Mouse (Mus musculus) left cerebral cortex, adult 18-20 months (tissue): ENCODE data around the gene Nat10. TPM values are rescaled to one million over a fixed set of nuclear protein-coding genes. Genes with fewer than 3 reads are reported as not detected.

Source experiments
- DNase-seq, 2 experiments: peaks; one replicate each; pipeline ENCODE4 v3.0.0; 2021 to 2022; ENCODE audit warnings: low spot score in 2 of 2, mixed read lengths in 1 of 2
- total RNA-seq, 2 experiments: library from RNA; stranded (reverse); gene quantifications; 2 replicates each; pipeline ENCODE4 v1.2.3; 2021

The Nat10 gene
- total RNA-seq, 2 experiments from 2014 or later: 30.6 to 33.2 TPM

DNA sequence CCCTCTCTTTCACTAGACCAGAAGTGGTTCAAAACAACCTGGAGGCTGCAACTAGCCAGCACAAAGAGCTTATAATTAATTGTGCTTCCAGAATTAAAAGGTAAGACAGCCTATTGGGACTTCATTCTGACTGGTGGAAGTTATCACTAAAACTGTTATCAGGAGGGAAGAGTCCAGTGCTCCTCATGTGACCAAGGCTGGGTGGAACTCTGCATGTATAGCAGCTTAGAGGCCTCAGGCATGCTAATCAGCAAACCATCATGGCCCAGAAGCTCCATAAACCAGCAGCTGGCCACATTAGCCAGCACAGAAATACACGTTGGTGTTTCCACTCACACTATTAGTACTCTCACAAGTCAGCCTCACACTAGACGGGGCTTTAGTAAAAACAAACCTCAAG, 14.3 kb downstream of the Nat10 start:
- DNase-seq: no peak

DNA sequence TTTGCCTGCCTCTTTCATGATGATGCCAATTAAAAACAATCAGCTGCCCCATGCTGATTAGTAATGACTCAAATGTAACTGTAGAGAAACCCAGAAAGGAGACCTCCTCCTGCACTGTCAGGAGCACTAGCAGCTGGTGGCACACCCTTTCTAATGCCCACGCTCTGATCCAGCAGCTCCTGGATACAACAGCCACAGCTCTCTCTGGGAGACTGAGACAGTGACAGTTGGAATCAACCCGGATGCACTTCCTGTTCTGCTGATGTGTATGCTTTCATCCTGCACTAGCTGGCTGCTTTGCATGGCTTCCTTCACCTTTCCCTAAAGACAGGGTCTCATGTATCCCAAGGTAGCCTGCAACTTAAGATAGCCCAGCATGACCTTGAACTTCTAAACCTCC, 15.0 kb downstream of the Nat10 start:
- no peak for DNase-seq

DNA sequence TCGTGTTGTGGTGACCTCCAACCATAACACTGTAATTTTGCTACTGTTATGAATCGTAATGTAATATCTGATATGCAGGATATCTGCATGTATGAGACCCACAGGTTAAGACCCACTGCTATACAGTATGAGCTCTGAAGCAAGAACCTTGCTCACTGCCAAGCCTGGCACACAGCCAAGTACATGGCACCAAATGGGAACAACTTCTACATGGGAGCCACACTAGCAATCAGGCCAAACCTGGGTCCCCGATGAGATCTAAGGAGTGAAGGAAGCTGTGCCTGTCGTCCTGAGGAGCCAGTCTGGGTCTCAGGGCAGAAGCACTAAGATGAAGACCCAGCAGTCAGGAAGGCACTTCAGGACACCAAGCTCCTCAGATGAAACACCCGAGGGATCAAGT, 15.6 kb downstream of the Nat10 start:
- no peak for DNase-seq

DNA sequence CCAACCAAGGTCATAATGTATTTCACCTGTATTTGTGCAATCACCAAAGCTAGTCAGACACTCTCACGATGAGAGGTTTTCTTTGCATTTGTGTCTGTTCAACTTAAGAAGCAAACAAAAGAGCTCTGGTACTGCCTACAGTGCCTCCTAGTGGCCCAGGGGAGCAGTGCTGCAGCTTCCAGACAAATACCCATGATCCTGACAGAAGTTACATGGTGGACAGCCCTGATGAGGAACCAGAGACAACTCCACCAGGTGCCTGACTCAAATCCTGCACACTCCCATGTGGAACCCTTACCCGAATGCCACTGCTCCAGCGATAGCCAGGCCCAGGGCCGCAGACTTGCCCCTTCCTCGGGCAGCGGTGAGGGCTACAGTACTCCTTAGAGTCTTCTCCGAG, 17.1 kb downstream of the Nat10 start:
- peak; percentile 61 to 66 for DNase-seq

DNA sequence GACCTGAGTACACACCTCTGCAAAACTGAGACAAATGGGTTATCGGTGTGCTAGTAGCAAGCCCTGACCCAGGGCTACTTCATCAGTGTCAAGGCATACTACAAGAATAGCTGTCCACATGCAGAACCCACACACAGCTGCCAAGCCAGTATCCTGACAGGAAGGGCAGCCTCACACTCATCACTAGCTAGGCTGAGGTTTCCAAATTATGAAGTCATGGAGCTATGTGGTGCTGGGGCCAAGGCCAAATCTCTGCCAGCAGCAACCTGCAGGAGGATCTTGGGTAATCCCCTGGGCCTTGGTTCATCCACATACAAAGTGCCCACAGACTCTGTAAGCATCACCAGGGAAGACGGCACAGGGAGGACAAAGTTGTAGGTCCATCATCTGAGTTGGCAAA, 17.5 kb downstream of the Nat10 start:
- DNase-seq: no peak

DNA sequence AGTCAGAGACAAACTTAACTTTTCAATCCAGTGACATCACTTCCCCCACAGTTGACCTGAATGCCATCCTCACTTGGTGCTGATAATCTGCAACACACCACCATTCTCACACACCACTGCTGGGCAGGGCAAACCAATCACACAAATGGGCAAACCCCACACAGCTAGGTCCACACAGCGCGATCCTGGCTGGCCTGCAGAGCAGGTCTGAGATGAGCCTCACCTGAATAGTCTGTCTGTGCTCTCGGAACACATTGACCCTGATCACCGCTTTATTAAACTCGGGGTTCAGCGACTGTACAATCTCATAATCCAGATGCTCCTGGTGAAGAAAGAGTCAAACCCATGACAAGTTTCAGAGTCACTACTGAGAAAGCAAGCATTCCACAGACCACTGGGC, 18.2 kb downstream of the Nat10 start:
- no peak for DNase-seq

DNA sequence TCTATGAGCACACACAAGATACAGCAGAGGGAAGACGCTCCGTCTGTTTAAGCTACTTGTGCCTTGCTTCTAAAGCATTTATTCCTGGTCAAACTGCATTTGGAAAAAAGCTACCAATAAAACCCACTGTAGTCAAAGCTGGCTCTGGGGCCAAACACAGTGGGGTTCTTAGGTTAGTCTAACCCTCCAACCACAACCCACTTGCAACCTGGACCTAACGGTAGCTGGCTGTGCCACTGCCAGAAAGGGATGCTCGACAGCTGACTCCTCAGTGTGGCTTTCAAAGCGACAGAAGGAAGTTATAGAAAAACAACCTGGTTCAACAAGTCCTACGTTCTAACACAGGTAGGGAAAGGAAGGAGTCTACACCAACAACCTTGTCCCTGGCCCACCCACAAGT, 29.6 kb downstream of the Nat10 start:
- DNase-seq: no peak

DNA sequence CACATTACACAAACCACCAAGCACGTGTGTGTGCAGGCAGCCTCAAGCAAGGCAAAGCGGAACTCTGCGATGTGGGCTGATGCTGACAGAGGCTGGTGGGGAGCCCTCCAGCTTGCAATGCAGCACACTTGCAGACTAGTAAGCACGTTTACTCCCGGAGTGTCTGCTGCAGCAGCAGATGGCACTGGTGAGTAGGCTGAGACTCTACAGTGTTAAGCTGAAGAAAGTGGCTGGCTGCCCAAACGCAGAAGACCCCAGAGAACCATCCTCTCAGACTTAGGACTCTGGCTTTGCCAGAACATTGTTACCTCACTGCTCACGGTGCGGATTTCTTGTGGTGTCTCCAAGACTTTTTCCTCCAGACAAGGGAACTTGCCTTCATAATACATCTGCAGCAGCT, 30.1 kb downstream of the Nat10 start:
- peak; percentile 63 to 76 for DNase-seq

DNA sequence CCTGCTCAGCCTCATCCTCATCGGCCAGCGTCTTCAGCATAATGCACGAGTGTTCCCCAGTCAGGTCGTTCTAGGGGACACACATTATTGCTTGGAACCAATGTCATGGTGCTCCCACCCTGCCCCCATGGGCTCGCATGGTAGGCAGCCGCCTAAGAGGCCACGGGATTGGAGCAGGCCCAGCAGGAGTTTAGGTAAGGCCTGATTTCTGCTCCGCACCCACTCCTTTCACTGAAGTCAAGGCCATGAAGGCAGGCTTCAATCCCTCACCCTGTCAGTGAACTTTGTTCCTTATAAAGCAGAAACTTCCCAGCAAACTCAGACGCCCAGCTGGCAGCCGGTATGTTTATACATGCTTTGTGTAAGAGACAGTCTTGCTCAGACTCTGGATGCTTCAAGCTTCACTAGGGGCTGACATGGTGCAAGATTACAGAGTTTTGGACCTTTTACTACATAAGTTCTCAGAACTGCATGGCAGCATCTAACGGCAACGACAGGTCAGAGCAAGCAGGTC, 33.0 kb downstream of the Nat10 start:
- no peak for DNase-seq

DNA sequence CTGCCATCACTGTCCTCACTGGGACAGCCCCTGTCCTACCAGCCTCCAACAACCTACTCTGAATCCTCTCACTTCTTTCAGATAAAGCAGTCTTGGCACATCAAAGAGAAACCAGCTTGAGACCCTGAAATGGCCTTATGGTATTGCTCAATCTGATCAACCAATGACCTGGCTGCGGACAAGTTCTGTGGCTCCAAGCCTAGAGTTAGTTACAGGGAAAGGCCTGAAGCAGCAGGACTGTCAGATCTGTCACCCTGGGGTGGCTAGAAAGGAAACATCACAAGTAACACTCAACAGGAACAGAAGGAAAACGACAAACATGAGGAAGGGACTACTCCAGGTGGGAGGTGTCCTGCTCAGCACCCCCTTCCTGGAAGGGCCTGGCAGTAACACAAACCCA, 36.5 kb downstream of the Nat10 start:
- DNase-seq: no peak

DNA sequence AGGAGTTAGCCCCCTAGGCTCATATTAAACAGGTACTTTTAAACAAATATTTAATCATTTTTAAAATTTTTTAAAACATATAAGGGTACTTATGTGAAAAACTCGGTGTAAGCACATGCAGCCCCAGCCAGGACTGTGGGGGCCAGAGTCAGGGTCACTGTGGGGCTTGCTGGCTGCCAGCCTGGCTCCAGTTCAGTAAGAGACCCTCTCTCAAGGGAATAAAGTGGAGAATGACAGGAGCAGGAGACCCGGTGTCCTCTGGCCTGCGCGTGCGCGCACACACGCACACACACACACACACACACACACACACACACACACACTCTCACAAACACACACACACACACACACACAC, 41.8 kb downstream of the Nat10 start:
- DNase-seq: no peak

DNA sequence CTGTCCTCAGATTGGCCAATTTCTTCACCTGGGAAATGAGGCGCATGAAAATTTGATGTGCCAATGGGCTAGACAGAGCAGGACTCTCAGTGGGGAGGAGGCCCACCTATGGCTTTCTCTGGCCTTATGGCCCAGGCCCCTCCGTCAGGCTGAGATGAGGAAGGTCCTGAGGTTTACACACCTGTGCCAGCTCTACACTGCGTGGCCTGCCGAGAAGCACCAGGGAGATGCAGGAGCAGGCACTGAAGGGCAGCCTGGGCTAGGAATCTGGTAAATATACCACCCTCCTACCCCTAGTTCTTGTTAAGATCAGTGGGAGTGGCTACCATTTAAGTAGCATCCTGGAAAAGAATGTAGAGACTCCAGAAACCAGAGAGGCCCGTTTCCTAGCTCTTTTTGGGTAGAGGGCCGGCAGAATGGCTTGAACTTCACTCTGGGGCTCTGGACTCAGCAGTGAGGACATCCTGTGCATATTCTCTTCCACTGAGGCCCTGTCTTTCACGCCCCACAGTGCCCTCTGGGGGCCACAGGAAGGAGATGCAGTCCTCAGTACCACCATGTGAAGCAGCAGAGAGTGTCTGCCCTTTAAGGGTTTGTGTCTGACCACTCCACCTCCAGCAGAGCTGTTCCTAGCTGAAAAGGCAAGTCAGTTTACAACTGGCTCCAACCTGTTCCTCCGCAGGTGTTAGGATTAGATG, 42.3 kb downstream of the Nat10 start:
- peak; percentile 68 to 77 for DNase-seq

DNA sequence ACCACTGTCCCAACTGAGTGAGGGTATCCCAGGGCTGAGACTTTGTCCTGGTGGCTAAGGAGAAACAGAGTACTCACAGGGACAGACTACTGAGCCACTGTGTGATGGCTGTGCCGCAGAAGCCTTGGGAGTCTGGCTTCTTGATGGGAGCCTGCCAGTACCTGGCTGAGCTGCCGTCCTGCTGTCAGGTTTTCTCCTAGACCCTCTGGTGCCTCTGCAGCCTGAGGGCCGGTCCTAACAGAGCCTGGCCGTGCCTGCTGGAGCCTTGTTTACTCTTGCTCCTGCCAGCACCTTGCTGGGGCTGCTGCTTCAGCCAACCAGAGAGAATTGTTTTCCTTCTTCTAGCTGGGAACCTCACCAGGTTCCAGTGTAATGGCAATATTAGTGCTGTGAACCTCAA, 46.7 kb downstream of the Nat10 start:
- no peak for DNase-seq

DNA sequence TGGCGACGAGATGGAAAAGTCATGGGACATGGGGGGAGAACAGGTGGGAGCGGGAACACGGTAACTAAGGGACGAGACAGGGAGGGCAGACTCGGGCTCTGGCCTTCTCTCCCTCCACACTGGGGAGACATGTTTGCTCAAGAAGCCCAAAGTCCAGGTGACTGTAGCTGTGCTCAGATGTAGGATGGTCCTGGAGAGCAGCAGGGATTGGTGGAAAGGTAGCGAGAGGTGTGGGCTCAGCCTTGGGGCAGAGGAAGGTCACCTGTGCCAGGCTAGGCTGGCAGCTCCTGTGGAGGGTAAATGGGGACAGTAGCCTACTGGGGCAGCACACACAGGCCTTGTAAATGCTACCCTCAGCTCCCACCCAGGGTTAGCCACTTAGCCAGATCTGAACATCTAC, 47.2 kb downstream of the Nat10 start:
- DNase-seq: no peak

DNA sequence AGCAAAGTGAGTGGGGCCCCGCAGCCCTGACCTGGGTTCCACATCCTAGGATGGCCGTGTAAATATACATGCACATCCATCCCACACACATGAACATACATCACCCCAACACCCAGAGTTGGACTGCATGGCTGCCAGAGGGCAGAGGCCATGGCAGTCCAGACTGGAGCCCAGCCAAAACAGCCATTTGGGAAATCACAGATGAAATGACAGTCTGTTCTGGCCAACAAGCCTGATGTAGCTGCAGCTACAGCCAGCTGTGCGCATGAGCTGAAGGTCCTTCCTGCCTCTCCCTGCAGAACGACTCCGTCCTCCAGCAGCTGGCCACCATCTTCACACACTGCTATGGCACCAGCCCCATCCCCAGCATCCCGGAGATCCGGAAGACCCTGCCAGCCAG, 50.2 kb downstream of the Nat10 start:
- no peak for DNase-seq

DNA sequence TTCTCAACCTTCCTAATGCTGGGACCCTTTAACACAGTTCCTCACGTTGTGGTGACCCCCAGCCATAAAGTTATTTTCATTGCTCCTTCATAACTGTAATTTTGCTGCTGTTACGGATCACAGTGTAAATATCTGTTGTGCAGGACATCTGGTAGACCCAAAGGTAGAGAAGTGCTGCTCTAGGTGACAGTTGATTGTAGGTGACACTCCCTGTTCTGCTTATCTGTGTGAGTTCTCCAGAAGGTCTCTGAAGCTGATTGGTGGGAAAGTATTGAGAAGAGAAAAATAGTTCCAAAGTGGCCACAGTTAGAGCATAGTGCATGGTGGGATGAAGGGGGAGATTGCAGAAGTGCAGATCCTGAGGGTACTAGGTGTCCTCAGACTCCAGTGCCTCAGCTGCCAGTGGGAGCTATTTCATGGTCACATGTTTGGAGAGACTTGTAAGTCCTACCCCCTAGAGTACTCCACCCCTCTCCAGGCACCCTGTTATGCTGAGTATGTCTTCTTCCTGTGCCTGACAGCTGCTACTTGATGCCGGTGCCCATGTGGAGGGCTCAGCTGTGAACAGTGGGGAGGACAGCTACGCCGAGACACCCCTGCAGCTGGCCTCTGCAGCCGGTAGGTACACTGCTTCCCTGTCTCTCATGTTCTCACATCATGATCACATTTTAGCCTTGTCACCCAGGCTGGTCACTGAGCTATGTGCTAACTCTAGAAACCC, 53.9 kb downstream of the Nat10 start:
- DNase-seq: no peak

DNA sequence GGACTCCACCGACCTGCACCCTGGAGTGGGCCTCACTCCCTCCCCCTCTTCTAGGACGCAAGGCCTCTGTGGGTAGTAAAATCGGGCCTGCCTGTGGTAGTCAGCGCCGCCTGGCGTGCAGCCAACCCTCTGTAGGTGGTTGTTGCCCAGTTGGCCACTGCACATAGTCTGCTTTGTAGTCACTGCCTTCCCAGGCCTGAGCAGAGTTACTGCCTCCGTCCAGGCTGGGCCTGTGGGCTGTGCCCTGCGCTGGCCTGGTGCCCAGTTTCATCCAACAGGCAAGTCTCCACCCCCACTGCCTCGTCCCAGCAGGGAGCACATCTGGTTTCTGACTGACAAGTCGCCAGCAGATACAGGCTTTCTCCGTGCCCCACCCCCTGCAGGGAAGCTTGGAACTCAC, 54.8 kb downstream of the Nat10 start:
- DNase-seq: peak; percentile 52 to 55

DNA sequence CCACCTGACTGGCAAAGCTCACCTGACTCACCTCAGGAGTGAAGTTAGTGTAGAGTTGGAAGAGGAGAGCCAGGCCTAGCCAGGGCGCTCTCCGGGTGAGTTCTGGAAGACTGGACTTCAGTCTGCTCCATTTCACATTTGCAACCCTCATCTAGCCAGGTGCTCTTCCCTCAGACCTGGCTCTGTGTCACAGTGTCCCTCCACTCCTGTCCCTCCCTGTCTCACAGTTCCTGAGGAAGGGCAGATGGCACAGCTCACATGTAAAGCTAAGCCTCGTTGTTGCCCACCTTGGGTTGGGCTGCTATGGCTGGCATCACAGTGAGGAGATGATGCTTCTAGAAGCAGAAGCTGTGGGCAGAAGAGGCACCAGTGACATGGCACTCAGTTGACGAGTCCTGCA, 55.2 kb downstream of the Nat10 start:
- no peak for DNase-seq

DNA sequence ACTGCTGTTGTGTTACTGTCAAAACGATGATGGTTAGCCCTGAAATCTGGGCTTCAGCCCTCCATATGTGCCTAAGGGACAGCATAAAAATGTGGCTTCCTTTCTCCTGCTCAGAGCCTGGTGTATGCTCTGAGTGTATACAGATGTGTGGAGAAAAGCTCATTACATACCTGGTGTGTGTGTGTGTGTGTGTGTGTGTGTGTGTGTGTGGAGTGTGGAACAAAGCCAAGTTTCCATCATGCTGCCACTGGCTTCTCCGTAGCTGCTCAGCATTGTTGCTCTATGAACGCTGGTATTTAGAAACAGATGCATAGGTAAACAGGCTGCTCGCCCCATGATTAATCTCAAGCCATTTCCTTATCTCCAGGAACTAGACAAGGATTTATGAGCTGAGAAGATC, 57.2 kb downstream of the Nat10 start:
- DNase-seq: no peak

DNA sequence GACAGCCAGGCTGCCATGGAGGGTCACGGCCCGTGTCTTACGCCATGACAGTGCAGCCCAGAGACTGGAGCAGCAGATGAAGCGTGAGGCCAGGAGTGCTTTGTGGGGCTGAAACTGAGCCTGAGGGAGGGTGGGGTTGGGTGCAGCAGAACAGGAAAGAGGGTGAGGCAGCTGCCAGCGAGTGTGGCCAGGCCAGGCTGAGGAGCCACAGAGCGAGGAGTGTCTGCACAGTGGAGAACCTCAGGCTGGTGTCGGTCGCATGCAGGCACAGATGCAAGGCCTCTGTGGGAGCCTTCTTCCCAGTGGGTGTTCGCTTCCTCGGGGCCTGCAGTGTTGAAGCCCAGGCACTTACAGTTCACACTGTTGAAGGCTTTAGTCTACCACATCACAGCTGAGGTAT, 57.7 kb downstream of the Nat10 start:
- DNase-seq: no peak

DNA sequence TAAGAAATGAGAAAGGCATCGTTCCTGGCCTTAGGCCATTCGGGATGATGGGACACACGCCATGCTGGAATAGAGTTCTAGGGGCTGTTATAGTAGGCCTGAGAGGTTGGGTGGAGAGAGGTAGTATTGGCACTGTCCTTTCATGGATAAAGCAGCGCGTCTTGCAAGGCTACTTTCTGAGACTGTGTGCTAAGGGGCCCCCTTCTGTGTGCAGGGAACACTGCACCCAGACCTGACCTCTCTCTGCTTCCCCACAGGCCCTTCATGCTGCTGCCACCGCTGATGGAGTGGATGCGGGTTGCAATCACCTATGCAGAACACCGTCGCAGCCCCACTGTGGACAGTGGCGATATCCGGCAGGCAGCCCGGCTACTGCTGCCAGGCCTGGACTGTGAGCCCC, 60.6 kb downstream of the Nat10 start:
- no peak for DNase-seq

DNA sequence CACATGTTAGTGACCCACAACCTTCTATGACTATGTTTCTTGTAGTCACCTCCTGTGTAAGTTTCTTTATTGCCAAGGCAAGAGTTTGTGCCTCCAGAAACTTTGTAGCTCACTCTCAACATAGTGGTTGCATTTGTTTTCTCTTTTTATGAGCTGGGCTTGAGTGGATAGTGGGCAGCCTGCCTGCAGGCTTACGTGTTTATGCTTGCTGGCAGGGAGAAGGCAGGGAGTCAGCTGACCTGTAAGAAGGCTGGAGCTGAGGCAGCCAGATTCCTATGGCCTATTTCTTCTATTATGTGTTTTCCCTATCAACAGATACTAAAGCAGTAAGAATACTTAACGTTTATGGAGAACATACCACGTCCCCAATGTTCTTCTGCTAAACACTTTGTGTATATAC, 64.9 kb downstream of the Nat10 start:
- no peak for DNase-seq
